Mouse (Mus musculus) right cerebral cortex, adult 2 months (tissue): ENCODE results near the gene Ttc24.

Source experiments
- DNase-seq, 2 experiments: peaks; one replicate each; pipeline ENCODE4 v3.0.0; 2021 to 2022; ENCODE audit warnings: low spot score in 2 of 2

The Ttc24 gene

DNA sequence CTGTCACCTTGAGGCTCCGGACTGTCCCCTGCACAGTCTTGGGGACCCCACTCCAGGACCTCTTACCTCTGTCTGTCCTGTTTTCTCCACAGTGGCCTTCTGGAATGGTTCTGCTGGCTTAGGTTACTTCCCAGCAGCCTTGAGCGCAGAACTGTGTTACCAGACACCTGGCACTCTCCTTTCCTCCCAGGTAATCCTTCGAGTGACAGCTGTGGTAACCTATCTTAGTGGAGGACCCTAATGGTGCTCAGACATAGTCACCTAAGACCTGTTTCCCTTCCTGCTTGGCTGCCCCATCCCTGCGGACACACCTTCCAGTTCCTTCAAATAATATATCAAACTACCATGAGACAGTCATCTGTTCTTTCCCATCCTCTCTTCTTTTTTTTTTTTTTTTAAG lies at the start of gene Ttc24:
Gene Ttc24 (minus strand): TSS at position 101 of the 400 bp plus-strand sequence.
- no peak for DNase-seq

DNA sequence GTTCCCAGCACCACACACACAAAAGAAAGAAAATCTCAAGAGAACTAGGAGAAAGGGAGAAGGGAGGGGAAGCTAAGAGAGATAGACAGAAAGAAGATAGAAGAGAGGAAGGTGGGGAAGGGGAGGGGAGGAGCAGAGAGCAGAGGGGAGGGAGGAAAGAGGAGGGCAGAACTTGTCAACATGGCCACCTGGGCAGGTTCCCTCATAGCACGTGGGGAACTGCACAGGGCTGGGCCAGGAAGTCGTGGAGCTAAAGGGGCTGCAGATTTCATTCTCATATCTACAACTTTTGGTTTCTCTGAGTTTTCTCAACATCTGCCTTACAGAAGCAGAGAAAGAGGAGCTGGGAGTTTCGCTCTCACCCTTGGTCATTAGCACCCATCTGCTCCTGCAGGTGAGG lies 49.5 kb upstream of the Ttc24 start:
- DNase-seq, result no peak

DNA sequence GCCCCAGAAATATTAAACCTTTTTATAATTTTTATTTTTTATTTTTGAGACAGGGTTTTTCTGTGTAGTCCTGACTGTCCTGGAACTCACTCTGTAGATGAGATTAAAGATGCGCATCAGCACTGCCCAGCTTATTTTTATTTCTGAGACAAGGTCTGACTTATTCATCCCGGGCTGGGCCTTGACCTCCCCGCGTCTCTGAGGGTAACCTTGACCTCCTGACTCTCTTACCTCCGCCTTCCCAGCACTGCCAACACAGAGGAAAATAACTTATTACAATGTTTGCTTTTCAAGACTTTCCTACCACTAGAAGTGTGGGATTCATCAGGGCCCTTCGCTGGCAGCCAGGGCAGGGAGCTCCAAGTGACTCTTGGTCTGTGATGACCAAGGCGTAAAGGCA lies 48.1 kb upstream of the Ttc24 start:
- no peak for DNase-seq

DNA sequence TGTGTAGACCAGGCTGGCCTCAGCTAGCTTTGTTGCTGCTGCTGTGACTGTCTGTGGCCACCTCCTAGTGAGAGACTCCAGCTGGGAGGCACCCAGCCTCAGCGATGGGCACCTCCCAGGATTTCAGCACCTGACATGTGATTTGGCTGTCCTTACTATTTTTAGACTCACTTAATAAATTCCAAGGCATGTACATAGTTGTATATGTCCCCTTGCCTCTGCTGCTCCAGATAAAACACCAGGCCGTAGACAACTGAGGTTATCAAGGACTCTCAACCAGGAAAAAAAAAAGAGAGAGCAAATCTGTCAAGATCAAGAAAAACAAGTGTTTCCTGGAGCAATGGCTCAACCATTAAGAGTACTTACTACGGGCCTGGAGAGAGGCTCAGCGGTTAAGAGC lies 47.1 kb upstream of the Ttc24 start:
- DNase-seq, result no peak

DNA sequence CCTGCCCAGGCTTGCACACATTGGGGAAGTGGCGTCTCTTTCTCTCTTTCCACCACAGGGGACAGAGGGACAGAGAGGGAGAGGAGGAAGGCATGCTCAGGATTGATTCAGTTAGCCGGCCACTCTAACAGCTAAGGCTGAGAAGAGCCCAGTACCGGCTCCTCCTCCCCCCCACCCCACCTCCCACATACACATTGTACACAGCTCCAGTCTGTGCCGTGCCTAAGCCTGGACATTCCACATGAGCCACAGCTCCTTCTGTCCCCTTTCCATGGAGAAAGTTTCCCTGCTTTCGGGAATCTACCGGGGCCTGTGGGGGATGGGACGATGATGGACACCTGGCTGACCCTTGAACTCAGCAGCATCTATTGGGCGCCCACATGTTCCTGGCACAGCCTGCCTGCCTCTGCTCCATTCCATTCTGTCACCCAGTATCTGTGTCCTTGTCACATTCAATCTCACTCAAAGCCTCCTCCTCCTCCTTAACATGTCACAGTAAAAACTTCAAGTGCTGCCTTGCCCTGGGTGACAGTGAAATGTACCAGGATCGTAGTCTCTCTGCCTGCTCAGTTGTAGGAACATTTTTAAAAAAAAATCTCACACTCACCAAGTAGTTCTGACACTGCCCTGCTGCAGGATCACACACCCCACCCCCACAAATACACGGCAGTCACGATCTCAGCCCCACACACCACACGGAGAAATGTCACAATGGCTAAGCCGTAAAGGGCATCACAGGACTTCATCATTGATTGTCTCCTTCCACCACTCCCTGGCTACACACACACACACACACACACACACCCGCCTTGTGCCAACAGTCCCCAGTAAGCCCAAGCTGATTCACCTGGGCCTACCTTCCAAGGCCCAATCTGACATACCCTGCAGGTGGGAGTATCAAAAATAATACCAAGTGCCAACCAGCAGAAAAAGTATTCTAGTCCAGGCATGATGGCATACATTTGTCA lies 43.3 kb upstream of the Ttc24 start:
- DNase-seq, result no peak

DNA sequence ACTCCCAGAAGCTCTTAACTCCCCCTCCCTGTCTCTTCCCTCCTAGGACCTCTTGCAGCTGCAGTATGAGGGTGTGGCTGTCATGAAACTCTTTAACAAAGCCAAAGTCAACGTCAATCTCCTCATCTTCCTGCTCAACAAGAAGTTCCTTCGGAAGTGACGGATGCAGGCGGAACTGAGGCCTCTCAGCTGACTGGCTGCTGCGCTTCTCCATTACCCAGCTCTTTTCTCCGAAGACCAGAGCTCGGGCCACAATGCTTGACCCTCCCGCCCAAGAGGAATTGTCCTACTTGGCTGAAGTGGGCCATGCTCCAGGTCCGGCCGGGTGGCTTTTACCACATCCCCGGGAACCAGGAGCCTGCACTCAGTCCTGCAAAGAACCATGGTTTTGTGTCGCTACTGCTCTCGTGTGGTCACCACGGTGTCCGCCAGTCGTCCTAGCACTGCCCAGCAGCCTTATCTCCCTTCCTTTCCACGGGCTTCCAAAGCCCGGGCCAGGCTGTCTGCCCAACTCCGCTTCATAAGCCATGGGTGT lies 42.1 kb upstream of the Ttc24 start:
- no peak for DNase-seq

DNA sequence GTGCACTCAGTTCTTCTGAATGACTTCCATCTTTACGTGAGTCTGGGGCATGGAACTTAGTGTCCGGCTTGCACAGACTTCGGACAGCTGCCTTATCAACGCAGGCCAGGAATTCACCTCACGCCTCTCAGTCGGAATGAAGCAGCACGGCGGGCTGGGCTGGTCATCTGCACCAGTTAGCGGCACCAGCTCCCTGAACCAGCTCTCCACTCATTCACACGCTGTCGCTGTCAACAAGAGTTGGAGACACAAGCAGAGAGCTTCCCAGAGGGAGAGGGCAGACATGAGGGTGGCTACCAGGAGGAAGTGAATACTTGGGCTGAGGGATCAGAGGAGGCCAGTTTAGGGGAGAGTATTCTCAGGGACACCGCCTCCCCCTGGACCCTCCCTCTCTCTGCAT lies 36.3 kb upstream of the Ttc24 start:
- no peak for DNase-seq

DNA sequence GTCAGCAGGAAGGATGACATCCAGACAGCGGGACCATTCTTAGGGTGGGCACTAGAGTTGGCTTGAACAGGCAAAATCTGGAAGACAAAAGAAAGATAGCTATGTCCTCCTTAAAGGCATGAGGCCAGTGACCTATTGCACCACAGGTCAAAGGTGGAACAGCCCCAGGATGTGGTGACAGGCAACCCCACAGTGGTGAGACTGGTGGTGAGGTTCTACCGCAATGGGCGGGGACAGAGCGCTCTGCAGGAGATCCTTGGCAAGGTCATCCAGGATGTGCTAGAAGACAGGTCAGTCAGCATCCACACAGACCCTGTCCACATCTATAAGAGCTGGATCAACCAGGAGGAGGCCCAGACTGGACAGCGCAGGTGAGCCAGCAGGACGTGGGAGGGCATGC lies 31.0 kb upstream of the Ttc24 start:
- no peak for DNase-seq

DNA sequence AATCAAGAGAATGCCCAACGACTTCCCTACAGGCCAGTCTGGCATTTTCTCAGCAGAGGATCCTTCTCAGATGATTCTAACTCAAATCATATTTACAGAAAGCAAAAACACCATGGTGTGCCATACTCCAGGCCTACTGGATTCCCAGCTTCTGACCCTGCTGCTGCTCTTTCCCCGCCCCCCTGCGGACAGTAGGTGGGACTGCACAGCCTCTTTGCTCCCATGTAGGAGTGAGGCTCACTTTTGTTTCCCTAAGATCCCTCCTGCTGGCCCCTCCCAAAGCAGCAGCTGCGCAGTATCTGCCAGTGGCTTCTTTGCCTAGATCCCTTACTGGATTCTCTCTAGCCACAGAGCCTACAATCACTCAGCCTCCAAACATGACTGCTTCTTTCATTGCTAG lies 28.0 kb upstream of the Ttc24 start:
- no peak for DNase-seq

DNA sequence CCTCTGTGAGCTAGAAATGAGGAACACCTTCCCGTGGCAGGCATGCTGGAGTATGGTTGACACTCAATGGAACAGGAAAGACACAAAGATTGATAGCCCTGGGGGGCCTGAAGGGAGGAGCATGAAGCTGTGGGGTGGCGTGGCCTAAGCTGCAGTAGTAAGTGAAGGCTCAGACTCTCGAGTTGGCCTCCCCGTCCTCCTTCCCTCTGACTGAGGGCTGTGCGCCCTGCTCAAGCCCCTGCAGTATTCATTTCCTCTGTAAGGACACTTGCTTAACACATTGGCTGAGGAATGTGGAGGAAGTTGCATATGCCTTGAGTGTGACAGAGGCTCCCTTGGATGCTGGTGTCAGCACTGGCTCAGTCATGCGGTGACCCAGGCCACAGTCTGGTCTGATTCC lies 24.5 kb upstream of the Ttc24 start:
- DNase-seq, result no peak

DNA sequence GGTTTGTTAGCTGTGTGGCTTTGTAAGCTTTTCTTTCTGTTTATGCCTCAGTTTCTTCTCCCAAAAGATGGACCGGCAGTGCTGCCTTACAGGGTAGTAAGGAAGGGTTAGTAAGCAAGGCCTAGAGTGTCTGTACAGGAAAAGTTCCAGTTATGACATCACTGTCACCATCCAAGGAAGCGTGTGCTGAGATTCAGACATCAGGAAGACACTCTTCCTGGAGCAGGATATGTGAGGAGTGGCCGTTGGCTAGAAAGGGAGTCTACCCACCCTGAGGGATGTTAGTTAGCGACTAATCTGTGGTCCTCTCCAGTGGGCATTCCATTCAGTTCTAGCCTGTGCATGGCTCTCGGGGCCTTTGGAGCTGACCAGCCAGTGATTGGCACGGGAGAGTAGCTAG lies 24.1 kb upstream of the Ttc24 start:
- DNase-seq, result no peak

DNA sequence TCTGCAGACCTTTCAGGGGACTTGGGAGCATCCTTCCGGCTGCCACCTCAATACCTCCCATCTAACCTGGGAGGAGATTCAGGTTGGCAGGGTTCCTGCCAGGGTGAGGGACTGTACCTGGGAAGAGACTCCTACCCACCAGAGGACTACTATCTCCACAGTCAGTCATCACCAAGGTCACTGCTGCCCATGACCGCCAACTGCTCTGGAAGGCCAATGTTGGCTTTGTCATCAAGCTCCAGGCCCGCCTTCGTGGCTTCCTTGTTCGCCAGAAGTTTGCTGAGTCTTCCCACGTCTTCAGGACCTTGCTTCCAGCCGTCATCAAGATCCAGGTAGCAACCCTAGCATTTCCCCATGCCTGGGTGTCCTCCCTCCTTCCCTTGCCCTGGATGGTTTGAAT lies 23.6 kb upstream of the Ttc24 start:
- DNase-seq, result no peak

DNA sequence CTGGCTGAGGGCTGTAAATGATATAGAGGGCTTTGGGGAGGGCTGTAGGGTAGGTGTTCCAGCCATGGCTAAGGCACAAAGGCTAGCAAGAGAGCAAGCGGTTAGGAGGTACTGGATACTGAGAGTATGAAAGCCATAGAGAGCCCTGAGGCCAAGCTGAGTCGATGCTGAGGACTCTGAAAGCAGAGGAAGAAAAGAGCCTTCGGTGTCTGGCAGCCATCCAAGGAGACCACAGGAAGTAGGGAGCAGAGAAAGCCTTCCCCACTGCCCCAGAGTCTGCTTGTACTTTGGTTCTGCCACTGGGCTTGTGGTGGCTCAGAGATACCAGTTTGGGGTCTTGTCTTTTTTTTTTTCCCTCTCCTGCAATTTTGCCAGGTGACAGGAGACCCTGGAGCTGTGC lies 22.1 kb upstream of the Ttc24 start:
- no peak for DNase-seq

DNA sequence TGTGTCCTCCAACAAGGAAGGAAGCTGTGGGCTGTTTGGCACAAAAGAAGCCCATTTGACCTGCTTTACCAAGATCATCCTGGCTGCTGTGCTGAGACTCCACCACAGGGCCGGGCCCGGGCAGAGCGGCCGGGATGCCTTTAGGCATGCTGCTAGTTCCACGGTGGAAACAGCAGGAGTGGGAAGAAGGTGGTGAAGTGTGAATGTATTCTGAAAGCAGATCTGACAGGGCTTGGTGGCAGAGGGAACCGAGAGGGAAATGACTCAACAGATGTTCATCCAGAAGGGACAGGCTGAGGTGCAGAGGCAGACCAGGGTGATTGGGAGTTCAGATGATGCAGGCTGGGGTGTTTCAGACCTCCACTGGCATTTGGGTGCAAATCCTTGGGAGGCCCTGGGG lies 19.6 kb upstream of the Ttc24 start:
- peak in 1 of 2 experiments; percentile 15 for DNase-seq

DNA sequence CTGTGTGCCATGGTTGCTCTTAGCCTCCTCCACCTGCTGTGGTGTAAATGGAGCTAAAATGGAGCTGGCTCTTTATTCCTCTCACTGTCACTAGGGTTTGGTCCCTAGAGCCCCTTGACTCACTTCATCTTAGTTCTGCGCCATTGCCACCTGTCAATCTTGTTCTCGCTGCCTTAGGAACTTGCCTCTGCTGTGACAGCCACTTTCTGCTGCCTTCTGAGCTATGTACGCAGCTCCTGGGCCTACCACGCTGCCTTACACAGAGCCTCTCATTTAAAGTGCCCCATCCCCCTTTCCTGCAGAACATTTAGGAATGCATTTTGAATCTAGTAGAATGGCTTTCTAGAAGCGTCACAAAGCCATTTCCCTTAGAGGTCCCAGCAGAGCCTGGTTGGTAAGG lies 16.0 kb upstream of the Ttc24 start:
- DNase-seq, result no peak

DNA sequence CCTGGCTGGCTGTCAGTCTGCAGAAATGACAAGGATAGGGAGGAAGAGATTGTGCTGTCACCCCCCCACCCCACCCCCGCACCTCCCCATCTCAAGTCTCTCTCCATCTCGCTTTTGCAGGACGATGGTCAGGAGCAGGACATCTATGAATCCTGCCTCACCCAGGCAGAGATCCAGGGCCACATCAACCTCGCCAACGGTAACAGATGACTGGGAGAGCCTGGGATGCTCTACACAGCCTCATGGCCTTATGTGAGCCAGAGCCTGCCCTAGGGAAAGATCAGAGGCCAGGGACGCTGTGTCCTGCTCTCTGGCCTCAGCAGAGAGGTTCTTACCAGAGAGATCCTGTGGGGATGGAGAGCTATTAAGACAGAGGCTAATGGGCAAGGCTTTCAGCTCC lies 12.5 kb upstream of the Ttc24 start:
- no peak for DNase-seq

DNA sequence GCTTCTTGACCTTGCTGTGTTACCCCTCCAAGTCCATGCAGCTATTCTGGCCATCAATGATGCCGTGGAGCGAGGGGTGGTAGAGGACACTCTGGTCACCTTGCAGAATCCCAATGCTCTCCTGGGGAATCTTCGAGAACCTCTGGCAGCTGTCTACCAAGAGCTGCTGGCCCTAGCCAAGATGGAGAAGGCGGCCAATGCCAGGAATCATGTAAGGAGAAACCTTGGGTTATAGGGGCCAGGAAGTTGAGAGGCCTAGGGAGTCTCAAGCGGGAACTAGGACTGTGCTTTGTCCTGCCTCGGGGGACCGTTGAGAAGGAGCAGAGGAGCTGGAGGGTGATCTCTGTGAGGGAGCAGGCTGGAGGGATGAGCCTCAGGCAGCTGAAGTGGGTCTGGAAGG lies 12.0 kb upstream of the Ttc24 start:
- DNase-seq, result no peak

DNA sequence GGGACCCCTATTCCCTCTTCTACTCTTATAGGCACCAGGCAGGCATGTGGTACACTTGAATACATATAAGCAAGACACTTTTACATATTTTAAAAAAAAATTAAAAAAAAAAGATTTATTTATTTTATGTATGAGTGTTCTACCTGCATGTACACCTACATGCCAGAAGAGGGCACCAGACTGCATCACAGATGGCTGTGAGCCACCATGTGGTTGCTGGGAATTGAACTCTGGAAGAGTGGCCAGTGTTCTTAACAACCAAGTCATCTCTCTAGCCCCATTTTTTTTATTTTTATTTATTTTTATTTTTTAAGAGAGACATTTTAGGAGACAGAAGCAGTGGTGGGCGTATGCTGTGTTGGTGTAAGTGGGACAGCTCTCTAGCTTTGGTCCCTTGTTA lies 9.6 kb upstream of the Ttc24 start:
- no peak for DNase-seq

DNA sequence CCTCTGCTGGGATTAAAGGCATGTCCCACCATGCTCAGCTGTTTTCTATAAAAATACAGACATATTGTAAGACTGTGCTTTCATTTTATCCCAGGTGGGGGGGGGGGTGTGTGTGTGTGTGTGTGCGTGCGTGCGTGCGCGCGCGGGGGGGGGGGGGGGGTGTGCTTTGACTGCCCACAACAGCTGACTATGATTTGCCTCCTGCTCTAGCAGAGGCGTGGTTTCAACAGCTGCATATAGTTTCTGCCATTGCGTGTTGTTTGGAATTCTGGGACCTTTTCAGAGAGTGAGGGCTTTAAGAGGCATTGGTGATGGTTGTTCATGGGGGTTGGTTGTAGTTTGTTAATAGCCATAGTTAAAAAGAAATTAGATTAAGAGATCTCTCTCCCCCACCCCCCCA lies 7.4 kb upstream of the Ttc24 start:
- DNase-seq, result no peak

DNA sequence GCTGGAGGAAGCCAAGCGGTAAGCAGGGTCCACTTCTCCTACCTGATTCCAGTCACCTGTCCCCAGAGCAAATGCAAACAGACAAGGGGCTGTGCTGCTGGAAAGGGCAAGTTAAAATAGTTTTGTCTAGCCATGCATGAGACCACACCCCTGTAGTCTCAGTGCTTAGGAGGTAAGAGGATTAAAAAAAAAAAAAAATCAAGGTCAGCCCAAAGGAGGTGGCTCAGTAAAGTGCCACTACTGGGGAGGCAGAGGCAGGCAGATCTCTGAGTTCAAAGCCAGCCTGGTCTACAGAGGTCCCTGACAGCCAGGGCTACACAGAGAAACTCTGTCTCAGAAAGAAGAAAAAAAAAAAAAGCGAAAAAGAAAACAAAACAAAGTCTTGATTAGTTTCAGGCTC lies 5.9 kb upstream of the Ttc24 start:
- DNase-seq, result no peak

DNA sequence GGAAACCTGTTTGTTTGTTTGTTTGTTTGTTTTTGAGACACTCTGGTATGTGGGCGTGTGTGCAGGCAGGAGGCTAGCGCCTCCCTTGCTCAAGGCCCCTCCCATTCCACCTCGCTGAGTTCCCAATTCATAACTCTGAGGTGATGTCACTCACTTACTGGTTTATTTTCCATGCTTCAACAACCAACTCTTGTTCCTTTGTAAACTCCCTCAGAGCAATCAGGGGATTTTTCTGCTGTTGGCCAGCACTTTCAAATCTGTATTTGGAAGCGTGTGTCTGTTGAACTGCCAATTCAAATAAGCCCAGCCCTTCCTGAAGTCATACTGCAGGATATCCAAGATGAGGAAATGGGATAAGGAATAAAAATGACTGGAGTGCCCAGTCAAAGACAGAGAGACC lies 4.6 kb upstream of the Ttc24 start:
- DNase-seq, result no peak

DNA sequence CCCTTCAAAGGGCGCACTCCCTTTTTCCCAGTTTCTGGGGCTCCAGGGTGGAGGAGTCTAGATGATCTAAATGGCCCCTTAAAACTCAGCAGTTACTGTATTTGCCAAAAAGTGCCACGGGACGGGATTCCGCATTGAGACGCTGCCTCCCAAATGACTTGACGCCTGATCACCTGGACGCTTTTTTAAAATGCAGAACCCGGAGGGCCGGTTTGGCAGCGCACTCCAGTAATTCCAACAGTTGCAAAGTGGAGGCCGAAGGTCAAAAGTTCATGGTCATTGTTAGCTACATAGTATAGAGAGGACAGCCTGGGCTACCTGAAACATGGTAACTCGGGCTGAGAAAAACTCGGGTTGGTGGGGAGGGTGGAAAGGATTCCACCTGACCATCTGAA lies 4.1 kb upstream of the Ttc24 start:
- no peak for DNase-seq

DNA sequence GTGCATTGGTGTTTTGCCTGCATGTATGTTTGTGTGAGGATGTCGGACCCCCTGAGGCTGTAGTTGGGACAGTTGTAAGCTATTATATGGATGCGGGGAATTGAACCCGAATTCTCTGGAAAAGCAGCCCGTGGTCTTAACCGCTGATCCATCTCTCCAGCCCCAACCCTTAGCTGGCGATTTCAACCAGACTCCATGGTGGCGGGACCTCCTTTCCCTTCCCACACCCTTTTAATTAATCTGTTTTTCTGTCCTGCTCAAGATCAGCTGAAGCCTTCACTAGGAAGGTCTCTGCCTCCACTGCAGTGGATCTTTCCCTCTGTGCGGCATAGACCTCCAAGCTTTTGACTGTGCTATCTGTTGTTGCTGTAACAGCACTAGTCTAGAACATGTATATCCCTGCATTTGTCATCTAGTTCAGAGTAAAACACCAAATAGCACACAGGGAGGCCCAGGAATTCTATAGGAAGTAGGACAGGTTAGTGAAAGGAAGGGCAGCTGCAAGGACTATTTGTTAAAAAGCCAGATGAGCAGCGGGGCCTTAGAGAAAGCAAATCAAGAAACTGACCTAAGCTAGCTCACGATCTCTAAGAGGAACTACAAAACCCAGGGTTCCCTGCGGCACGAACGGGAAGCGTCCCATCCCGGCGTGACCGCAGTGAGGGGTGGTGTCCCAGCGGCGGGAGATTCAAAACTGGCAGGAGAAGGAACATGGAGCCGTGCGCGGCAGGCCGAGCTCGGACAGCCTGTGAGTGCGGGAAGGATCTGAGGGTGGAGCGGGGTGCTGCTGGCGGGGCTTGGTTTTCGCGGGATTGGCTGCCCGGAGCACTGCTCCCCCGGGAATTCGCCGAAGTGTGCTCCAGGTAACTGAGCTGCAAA lies 3.5 kb upstream of the Ttc24 start, which contains the start of gene Iqgap3:
Gene Iqgap3 (plus strand): TSS at position 627 of the 879 bp plus-strand sequence.
- DNase-seq, result peak; percentile 87 to 90
